Mouse (Mus musculus) megakaryocyte, embryonic 14.5 days (primary cell): ENCODE data around the gene Scfd2.

Experiments
- FLI1 ChIP-seq: IDR thresholded peaks from 2 replicates; pipeline ENCODE4 v1.6.1; 2012; ENCODE audit warnings: low read length, inconsistent platforms, mixed read lengths
- GATA1 ChIP-seq: IDR thresholded peaks from 3 replicates; pipeline ENCODE4 v1.6.1; 2012; ENCODE audit warnings: mixed read lengths, low read length, inconsistent platforms, borderline replicate concordance

- no peak for TF ChIP-seq GATA1
- TF ChIP-seq FLI1, result no peak
These were observed 166.2 kb downstream of the Scfd2 start for GRCm38 (mm10) chr5:74365408-74365807.
